Mouse (Mus musculus) thymus, adult 2 months (tissue): Measurements from ENCODE around the gene Avpi1.

Experiments used
- CTCF ChIP-seq: fragments of 200-500 bp; IDR thresholded peaks from 2 replicates; pipeline ENCODE4 v1.5.1; 2012; ENCODE audit warnings: mild to moderate bottlenecking, control low read depth, low read length, moderate library complexity, borderline replicate concordance; ENCODE audit not compliant: control insufficient read depth, poor library complexity, insufficient read depth; ENCODE audit errors: extremely low read depth
- POLR2A ChIP-seq: fragments of 200-500 bp; IDR thresholded peaks from 2 replicates; pipeline ENCODE4 v1.6.1; 2012; ENCODE audit warnings: mild to moderate bottlenecking, low read length, control low read depth, moderate library complexity; ENCODE audit not compliant: control insufficient read depth, poor library complexity, insufficient read depth; ENCODE audit errors: extremely low read depth

GRCm38 (mm10) chr19:42075992-42076391 is 52.9 kb downstream of the Avpi1 start:
- no peak for TF ChIP-seq CTCF
- no peak for TF ChIP-seq POLR2A
